Mouse (Mus musculus) liver, adult 2 months (tissue): Measurements from ENCODE around the gene Vps35l. TPM values are rescaled to one million over a fixed set of nuclear protein-coding genes. Genes with fewer than 3 reads are reported as not detected.
A peak's percentile ranks its signal among the peaks of the same experiment; 100 is the strongest.

Source experiments
- DNase-seq: peaks from one replicate; pipeline ENCODE4 v3.0.0-alpha.2; 2011; ENCODE audit warnings: low read depth, low spot score; ENCODE audit errors: extremely low read depth
- H3K27ac ChIP-seq: fragments of 200-500 bp; replicated peaks from 2 replicates; pipeline ENCODE4 v1.5.1; 2012; ENCODE audit warnings: low read depth, mild to moderate bottlenecking, control low read depth, inconsistent platforms, low read length; ENCODE audit not compliant: insufficient read depth
- H3K27me3 ChIP-seq: fragments of 200-500 bp; 2 replicates; pipeline ENCODE4 v1.6.1; 2012; ENCODE audit warnings: mild to moderate bottlenecking, moderate library complexity, low read length, inconsistent platforms; ENCODE audit not compliant: control insufficient read depth, insufficient read depth
- H3K36me3 ChIP-seq: fragments of 200-500 bp; 2 replicates; pipeline ENCODE4 v1.6.1; 2012; ENCODE audit warnings: low read length, inconsistent platforms; ENCODE audit not compliant: control insufficient read depth, insufficient read depth
- H3K4me1 ChIP-seq: fragments of 200-500 bp; 2 replicates; pipeline ENCODE4 v1.6.1; 2011; ENCODE audit warnings: low read length; ENCODE audit not compliant: control insufficient read depth, insufficient read depth
- H3K4me3 ChIP-seq: fragments of 200-500 bp; 2 replicates; pipeline ENCODE4 v1.5.1; 2011; ENCODE audit warnings: low read depth, mild to moderate bottlenecking, control low read depth, low read length, moderate library complexity; ENCODE audit not compliant: insufficient read depth
- H3K79me2 ChIP-seq: fragments of 200-500 bp; 2 replicates; pipeline ENCODE4 v1.6.1; 2012; ENCODE audit warnings: inconsistent platforms, mild to moderate bottlenecking, low read length, moderate library complexity; ENCODE audit not compliant: control insufficient read depth, insufficient read depth
- H3K9ac ChIP-seq: fragments of 200-500 bp; 2 replicates; pipeline ENCODE4 v1.6.1; 2012; ENCODE audit warnings: low read depth, mild to moderate bottlenecking, control low read depth, inconsistent platforms, low read length
- CTCF ChIP-seq: fragments of 200-500 bp; IDR thresholded peaks from 2 replicates; pipeline ENCODE4 v1.5.1; 2011; ENCODE audit warnings: low read depth, low read length, control low read depth
- POLR2A ChIP-seq: fragments of 200-500 bp; IDR thresholded peaks from 2 replicates; pipeline ENCODE4 v1.6.1; 2011; ENCODE audit warnings: low read length, control low read depth; ENCODE audit not compliant: insufficient read depth; ENCODE audit errors: extremely low read depth
- WGBS: fragments of 180-500 bp; shearing (Covaris S2); methylation state at CpG from one replicate; pipeline ENCODE4 v1.1.7; 2018; 5-methylcytosine and 5-hydroxymethylcytosine counted together
- polyA plus RNA-seq: library from polyadenylated mRNA; depleted of rRNA; stranded (reverse); fragments of >200 nt; gene quantifications from 2 replicates; pipeline ENCODE4 v1.2.3, GENCODE M21; 2012; rRNA removed
- total RNA-seq: library from RNA; depleted of rRNA; stranded (reverse); fragments of >200 nt; gene quantifications from 2 replicates; pipeline ENCODE4 v1.2.3, GENCODE M21; 2014; rRNA removed

The Vps35l gene
- total RNA-seq (22.3 and 28.3 TPM in 2 replicates), polyA plus RNA-seq (15.0 and 16.3 TPM in 2 replicates)

DNA sequence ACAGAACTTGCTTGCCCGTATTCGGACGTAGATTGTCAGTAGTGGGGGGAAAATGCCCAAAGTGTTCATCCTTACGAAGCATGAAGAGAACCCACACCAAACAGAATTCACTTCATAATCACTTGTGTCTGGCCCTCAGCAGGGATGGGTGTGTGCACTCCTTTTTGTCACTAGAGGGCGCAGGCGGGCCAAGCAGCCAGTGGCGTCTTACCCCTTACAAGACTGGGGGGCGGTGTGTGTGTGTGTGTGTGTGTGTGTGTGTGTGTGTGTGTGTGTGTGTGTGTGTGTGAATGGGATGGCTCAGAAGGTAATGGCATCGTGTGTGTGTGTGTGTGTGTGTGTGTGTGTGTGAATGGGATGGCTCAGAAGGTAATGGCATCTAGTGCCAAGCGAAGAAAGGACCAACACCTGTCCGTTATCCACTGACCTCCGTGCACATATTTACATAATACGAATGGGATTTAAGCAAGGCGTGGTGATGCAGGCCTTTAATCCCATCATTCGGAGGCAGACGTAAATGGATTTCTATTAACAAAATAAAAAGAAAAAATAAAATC lies at the start of gene Vps35l:
TSS of gene Vps35l (plus strand) at position 252 of the 557 bp plus-strand sequence.
- TF ChIP-seq POLR2A (no peak), CTCF (peak; percentile 87)
- peaks cover 7% of the 10 kb centered on the region; the same call in 1 of the 2 replicates for H3K79me2 ChIP-seq
- peak within 1 kb of the TSS; percentile 78 for H3K4me3 ChIP-seq
- H3K4me1 ChIP-seq: peaks cover 6% of the 10 kb centered on the region; the same call in 1 of the 2 replicates
- H3K27me3 ChIP-seq: no peaks in the 10 kb centered on the region
- no peak within 1 kb of the TSS; the same call in 1 of the 2 replicates for H3K27ac ChIP-seq
- peaks cover under 1% of the 10 kb centered on the region; the same call in 1 of the 2 replicates for H3K36me3 ChIP-seq
- 4% methylated on average over 16 of the region's 16 CpGs for WGBS
- DNase-seq: peak; percentile 55
- H3K9ac ChIP-seq: peak within 1 kb of the TSS; percentile 73

DNA sequence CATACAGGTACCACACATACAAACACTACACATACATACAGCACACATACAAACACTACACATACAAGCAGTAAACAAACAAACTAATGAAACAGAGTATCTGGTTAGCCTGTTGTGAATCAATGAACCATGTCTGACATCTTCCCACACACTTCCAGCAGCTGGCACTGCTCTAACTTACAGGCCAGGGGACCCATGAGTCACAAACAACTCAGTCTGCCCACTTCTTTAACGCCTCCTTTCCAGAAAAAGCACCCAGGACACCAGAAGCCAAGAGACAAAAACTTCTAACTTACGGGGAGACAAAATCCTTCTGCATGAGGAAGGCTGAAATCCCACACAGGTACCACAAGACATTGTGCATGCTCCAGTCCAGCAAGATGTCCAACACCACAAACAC lies 48.7 kb upstream of the Vps35l start:
- 99% methylated on average over 2 of the region's 2 CpGs for WGBS
- Histone ChIP-seq H3K4me3 (no peak overlapping the region), H3K9ac (no peak overlapping the region), H3K27me3 (no peaks in the 10 kb centered on the region), H3K36me3 (peaks cover 63% of the 10 kb centered on the region), H3K4me1 (no peaks in the 10 kb centered on the region), H3K27ac (no peak overlapping the region), H3K79me2 (no peaks in the 10 kb centered on the region)
- TF ChIP-seq POLR2A (no peak), CTCF (no peak)
- DNase-seq: no peak

DNA sequence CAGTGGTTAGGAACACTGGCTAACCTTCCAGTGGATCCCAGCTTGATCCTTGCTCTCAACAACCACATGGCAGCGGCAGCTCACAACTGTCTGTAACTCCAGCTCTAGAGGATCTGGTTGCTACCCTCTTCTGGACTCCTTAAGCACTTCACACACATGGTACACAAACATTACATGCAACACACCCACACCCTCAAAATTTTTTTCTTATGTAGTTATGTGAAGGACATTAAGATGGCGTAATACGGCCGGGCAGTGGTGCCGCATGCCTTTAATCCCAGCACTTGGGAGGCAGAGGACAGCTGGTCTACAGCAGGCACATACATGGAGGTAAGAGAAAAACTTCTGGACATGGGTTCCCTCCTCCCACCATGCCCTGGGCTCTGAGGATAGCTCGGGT lies 43.9 kb upstream of the Vps35l start:
- no peak for DNase-seq
- H3K27me3 ChIP-seq: no peaks in the 10 kb centered on the region
- H3K79me2 ChIP-seq: peaks cover 8% of the 10 kb centered on the region; the same call in 1 of the 2 replicates
- peaks cover 51% of the 10 kb centered on the region for H3K36me3 ChIP-seq
- H3K27ac ChIP-seq: no peak overlapping the region
- WGBS: 94% methylated on average over 6 of the region's 6 CpGs
- TF ChIP-seq POLR2A: no peak
- TF ChIP-seq CTCF: no peak
- H3K4me3 ChIP-seq: no peak overlapping the region
- no peak overlapping the region for H3K9ac ChIP-seq
- peaks cover 23% of the 10 kb centered on the region for H3K4me1 ChIP-seq

- Histone ChIP-seq H3K27ac (no peak overlapping the region), H3K27me3 (no peaks in the 10 kb centered on the region), H3K79me2 (peaks cover 8% of the 10 kb centered on the region; the same call in 1 of the 2 replicates), H3K4me3 (no peak overlapping the region), H3K4me1 (peaks cover 28% of the 10 kb centered on the region), H3K9ac (no peak overlapping the region), H3K36me3 (peaks cover 41% of the 10 kb centered on the region)
- 68% methylated on average over 4 of the region's 4 CpGs for WGBS
- TF ChIP-seq POLR2A (no peak), CTCF (no peak)
- DNase-seq: no peak
These were observed 42.9 kb upstream of the Vps35l start for GRCm38 (mm10) chr7:118697168-118697567.

GRCm38 (mm10) chr7:118698882-118699281 lies 41.1 kb upstream of the Vps35l start:
- TF ChIP-seq CTCF: no peak
- TF ChIP-seq POLR2A: no peak
- Histone ChIP-seq H3K79me2 (peaks cover 17% of the 10 kb centered on the region; the same call in 1 of the 2 replicates), H3K4me3 (no peak overlapping the region), H3K36me3 (peaks cover 33% of the 10 kb centered on the region), H3K9ac (peak overlapping the region; percentile 36), H3K4me1 (peaks cover 39% of the 10 kb centered on the region), H3K27ac (peak overlapping the region; percentile 81), H3K27me3 (no peaks in the 10 kb centered on the region)
- DNase-seq: peak; percentile 97
- 19% methylated on average over 9 of the region's 9 CpGs for whole genome bisulfite sequencing

GRCm38 (mm10) chr7:118703144-118703561 lies 36.9 kb upstream of the Vps35l start:
- no peak for TF ChIP-seq POLR2A
- no peak for TF ChIP-seq CTCF
- DNase-seq: peak; percentile 98
- H3K9ac ChIP-seq: peak overlapping the region; percentile 81
- H3K79me2 ChIP-seq: peaks cover 17% of the 10 kb centered on the region; the same call in 1 of the 2 replicates
- H3K4me1 ChIP-seq: peaks cover 42% of the 10 kb centered on the region
- H3K27me3 ChIP-seq: no peaks in the 10 kb centered on the region
- H3K27ac ChIP-seq: peak overlapping the region; percentile 100
- H3K4me3 ChIP-seq: peak overlapping the region; percentile 59
- WGBS: 18% methylated on average over 15 of the region's 15 CpGs
- H3K36me3 ChIP-seq: peaks cover 5% of the 10 kb centered on the region; the same call in 1 of the 2 replicates
